Mouse (Mus musculus): ENCODE data around the gene Exosc9. TPM values are rescaled to one million over a fixed set of nuclear protein-coding genes. Genes with fewer than 3 reads are reported as not detected.

The Exosc9 gene
- polyA plus RNA-seq, 1 experiment from 2014 or later = 52.9 TPM

Other genes starting within 250 kb of the Exosc9 start
- 458 and 477 TPM in 2 replicates for gene Anxa5, start 76.7 kb upstream of the Exosc9 start, polyA plus RNA-seq (2014; fragmentation: Nextera tagmentation; extraction: Ambion mirVana)
- gene 1810062G17Rik, start 76.7 kb upstream of the Exosc9 start, polyA plus RNA-seq (2014; fragmentation: Nextera tagmentation; extraction: Ambion mirVana) = 2.0 and 2.8 TPM in 2 replicates
- 0.33 and 0.73 TPM in 2 replicates for gene Gm11549, start 30.8 kb upstream of the Exosc9 start, polyA plus RNA-seq (2014; fragmentation: Nextera tagmentation; extraction: Ambion mirVana)
- 159 and 177 TPM in 2 replicates for gene Ccna2, start 19.5 kb downstream of the Exosc9 start, polyA plus RNA-seq (2014; fragmentation: Nextera tagmentation; extraction: Ambion mirVana)
- gene Bbs7, start 60.9 kb downstream of the Exosc9 start, polyA plus RNA-seq (2014; fragmentation: Nextera tagmentation; extraction: Ambion mirVana) = 14.9 and 15.5 TPM in 2 replicates
- 3.8 and 5.8 TPM in 2 replicates for gene Trpc3, start 137.6 kb downstream of the Exosc9 start, polyA plus RNA-seq (2014; fragmentation: Nextera tagmentation; extraction: Ambion mirVana)

Data from embryonic facial prominence, embryonic 14.5 days (tissue).